Mouse (Mus musculus) ES-E14 (cell line): ENCODE data around the gene Dlx4. TPM values are rescaled to one million over a fixed set of nuclear protein-coding genes. Genes with fewer than 3 reads are reported as not detected.

Experiments used
- DNase-seq: peaks from one replicate; pipeline ENCODE4 v3.0.0-alpha.2; 2013; ENCODE audit warnings: low read depth, low spot score
- H3K27ac ChIP-seq: 2 replicates; pipeline ENCODE4 v1.5.1; 2012; ENCODE audit warnings: low read depth, mild to moderate bottlenecking, low read length, moderate library complexity, mixed read lengths; ENCODE audit not compliant: poor library complexity, insufficient read depth, severe bottlenecking
- H3K36me3 ChIP-seq: 2 replicates; pipeline ENCODE4 v1.6.1; 2012; ENCODE audit warnings: mild to moderate bottlenecking, low read length, moderate library complexity, mixed read lengths; ENCODE audit not compliant: control insufficient read depth, poor library complexity, insufficient read depth, severe bottlenecking
- H3K4me1 ChIP-seq, 2 experiments: fragments of 150-350 bp in 1 of 2; sonication (generic) in 1 of 2; 2 replicates each; pipeline ENCODE4 v1.6.1; 2012; ENCODE audit warnings: low read length in 2 of 2, mild to moderate bottlenecking in 1 of 2, mixed read lengths in 1 of 2; ENCODE audit not compliant: control insufficient read depth in 2 of 2, insufficient read depth in 2 of 2, poor library complexity in 1 of 2
- H3K4me3 ChIP-seq, 2 experiments: fragments of 150-350 bp in 1 of 2; sonication (generic) in 1 of 2; 2 replicates each; pipeline ENCODE4 v1.5.1; 2012; ENCODE audit warnings: low read length in 2 of 2, low read depth in 1 of 2, mild to moderate bottlenecking in 1 of 2, mixed read lengths in 1 of 2; ENCODE audit not compliant: insufficient read depth in 1 of 2, poor library complexity in 1 of 2, severe bottlenecking in 1 of 2
- H3K9ac ChIP-seq: 2 replicates; pipeline ENCODE4 v1.6.1; 2012; ENCODE audit warnings: low read depth, mild to moderate bottlenecking, low read length, mixed read lengths; ENCODE audit not compliant: poor library complexity, insufficient read depth, severe bottlenecking
- H3K9me3 ChIP-seq: fragments of 150-350 bp; sonication (generic); 2 replicates; pipeline ENCODE4 v1.6.1; 2012; ENCODE audit warnings: low read depth, mild to moderate bottlenecking, low read length; ENCODE audit not compliant: control insufficient read depth, insufficient read depth
- CHD2 ChIP-seq: IDR thresholded peaks from 2 replicates; pipeline ENCODE4 v1.6.1; 2014; ENCODE audit warnings: mild to moderate bottlenecking, low read depth, low read length, inconsistent platforms
- HCFC1 ChIP-seq: IDR thresholded peaks from 2 replicates; pipeline ENCODE4 v1.6.1; 2012; ENCODE audit warnings: low read length, inconsistent platforms, borderline replicate concordance; ENCODE audit not compliant: insufficient read depth
- MAFK ChIP-seq: IDR thresholded peaks from 2 replicates; pipeline ENCODE4 v1.6.1; 2014; ENCODE audit warnings: mild to moderate bottlenecking, low read depth, low read length, inconsistent platforms; ENCODE audit not compliant: insufficient read depth
- ZC3H11A ChIP-seq: IDR thresholded peaks from 2 replicates; pipeline ENCODE4 v1.6.1; 2012; ENCODE audit warnings: low read depth, mild to moderate bottlenecking, inconsistent platforms, low read length, borderline replicate concordance
- ZNF384 ChIP-seq: IDR thresholded peaks from 2 replicates; pipeline ENCODE4 v1.6.1; 2012; ENCODE audit warnings: low read depth, low read length, inconsistent platforms
- in situ Hi-C, 2 experiments: fragments of 600-800 bp; cut with MboI; formaldehyde crosslinking; loops; one replicate each; pipeline ENCODE4 v1.15.1; 2025; ENCODE audit warnings: low sequenced_read_pairs in 2 of 2, inconsistent platforms in 1 of 2; ENCODE audit not compliant: unreplicated experiment in 2 of 2
- total RNA-seq: library from RNA; depleted of rRNA; stranded (reverse); fragments of 300-350 nt; gene quantifications from 2 replicates; pipeline ENCODE4 v1.2.3, GENCODE M21; 2012

Dlx4 gene
- total RNA-seq, 1 experiment: 0.18 TPM

DNA sequence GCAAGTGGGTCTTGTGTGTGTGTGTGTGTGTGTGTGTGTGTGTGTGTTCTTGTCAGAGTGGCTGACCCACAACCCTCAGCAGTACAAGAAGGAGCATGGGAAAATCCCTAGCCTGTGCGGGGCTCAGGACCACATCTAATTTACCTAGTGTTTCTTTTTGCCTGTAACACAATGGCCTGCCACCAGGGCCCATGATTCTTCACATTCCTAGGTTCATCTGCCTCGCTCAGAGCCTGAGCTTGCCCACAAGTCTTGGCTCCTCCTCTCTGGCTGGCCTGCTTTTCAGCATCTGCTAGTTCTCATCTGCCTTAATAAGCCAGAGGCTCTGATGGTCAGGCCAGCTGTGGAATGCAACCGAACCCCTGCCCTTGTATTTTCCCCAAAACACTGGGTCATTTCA lies 45.7 kb downstream of the Dlx4 start:
- DNase-seq: no peak
- H3K9ac ChIP-seq: peak overlapping the region; percentile 17; the same call in 1 of the 2 replicates
- in situ Hi-C loops: loop anchor here in 1 of 2 experiments (25.0 kb wide), 1 partner anchor 412 kb away; the partner anchor contains the start of gene Nxph3
- no peak overlapping the region for H3K4me3 ChIP-seq
- H3K4me1 ChIP-seq: peaks cover 11 to 20% of the 10 kb centered on the region in 2 experiments; a peak in 3 of 4 replicates
- H3K27ac ChIP-seq: no peak overlapping the region
- H3K36me3 ChIP-seq: no peaks in the 10 kb centered on the region
- no peaks in the 10 kb centered on the region for H3K9me3 ChIP-seq
- no peak for TF ChIP-seq MAFK

- no peak for DNase-seq
- no peak for TF ChIP-seq ZC3H11A
- no peak for TF ChIP-seq ZNF384
- no peak for TF ChIP-seq MAFK
- no peak for TF ChIP-seq CHD2
- TF ChIP-seq HCFC1: no peak
- no peaks in the 10 kb centered on the region for H3K36me3 ChIP-seq
- peaks cover 9 to 18% of the 10 kb centered on the region in 2 experiments; a peak in 3 of 4 replicates for H3K4me1 ChIP-seq
- H3K27ac ChIP-seq: no peak overlapping the region
- in situ Hi-C loops: no loop called here
- no peaks in the 10 kb centered on the region for H3K9me3 ChIP-seq
- H3K9ac ChIP-seq: no peak overlapping the region
- H3K4me3 ChIP-seq: no peak overlapping the region
Observed at GRCm38 (mm10) chr11:95098346-95099095, 47.5 kb downstream of the Dlx4 start.

DNA sequence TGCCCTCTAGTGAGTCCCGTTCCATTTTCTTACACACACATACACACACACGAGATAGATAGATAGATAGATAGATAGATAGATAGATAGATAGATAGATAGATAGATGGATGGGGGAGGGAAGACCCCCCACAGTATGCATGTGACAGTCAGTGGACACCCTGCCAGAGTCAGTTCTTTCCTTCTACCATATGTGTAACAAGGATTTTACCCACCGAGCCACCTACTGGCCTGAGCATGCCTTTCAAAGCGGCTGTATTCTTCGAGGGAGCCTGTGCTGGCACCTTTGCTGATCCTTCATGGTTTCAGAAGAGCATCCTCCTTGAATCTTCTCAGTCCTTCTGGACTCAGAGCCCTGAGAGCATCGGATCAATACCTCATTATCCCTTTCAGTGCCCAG lies 48.2 kb downstream of the Dlx4 start:
- peaks cover 9 to 18% of the 10 kb centered on the region in 2 experiments; a peak in 3 of 4 replicates for H3K4me1 ChIP-seq
- DNase-seq: no peak
- no peaks in the 10 kb centered on the region for H3K36me3 ChIP-seq
- no peak overlapping the region for H3K4me3 ChIP-seq
- no peak for TF ChIP-seq MAFK
- no peak for TF ChIP-seq ZNF384
- no peak for TF ChIP-seq ZC3H11A
- TF ChIP-seq HCFC1: no peak
- TF ChIP-seq CHD2: no peak
- H3K9ac ChIP-seq: no peak overlapping the region
- no peak overlapping the region for H3K27ac ChIP-seq
- in situ Hi-C loops: no loop called here
- H3K9me3 ChIP-seq: no peaks in the 10 kb centered on the region

GRCm38 (mm10) chr11:95096608-95097373 lies 49.3 kb downstream of the Dlx4 start:
- no peaks in the 10 kb centered on the region for H3K9me3 ChIP-seq
- no peak overlapping the region for H3K4me3 ChIP-seq
- TF ChIP-seq ZNF384 (no peak), CHD2 (no peak), ZC3H11A (no peak), HCFC1 (no peak), MAFK (no peak)
- no peak overlapping the region for H3K9ac ChIP-seq
- in situ Hi-C loops: no loop called here
- H3K27ac ChIP-seq: no peak overlapping the region
- peaks cover 7 to 20% of the 10 kb centered on the region in 2 experiments; a peak in 3 of 4 replicates for H3K4me1 ChIP-seq
- no peaks in the 10 kb centered on the region for H3K36me3 ChIP-seq
- DNase-seq: no peak
